Mouse (Mus musculus): ENCODE data around the gene Igf1r. TPM values are rescaled to one million over a fixed set of nuclear protein-coding genes. Genes with fewer than 3 reads are reported as not detected.

The Igf1r gene
- polyA plus RNA-seq, 1 experiment, result 2.6 TPM

GRCm38 (mm10) chr7:68264531-68264930, 311.9 kb downstream of the Igf1r start:
- 9% methylated on average over 14 of the region's 14 CpGs for WGBS
- Histone ChIP-seq H3K4me1 (ENCODE audit: control insufficient read depth, insufficient read depth, insufficient read length, low read length) (no peaks in the 10 kb centered on the region; the same call in 1 of the 2 replicates), H3K4me3 (ENCODE audit: low read depth, low read length) (no peak overlapping the region), H3K27me3 (ENCODE audit: control insufficient read depth, insufficient read depth, low read length) (no peaks in the 10 kb centered on the region), H3K27ac (ENCODE audit: insufficient read depth, low read depth, low read length) (no peak overlapping the region), H3K36me3 (ENCODE audit: control insufficient read depth, insufficient read depth, low read length) (no peaks in the 10 kb centered on the region)
- TF ChIP-seq CTCF (IDR thresholded peaks at IDR 0.05; ENCODE audit: extremely low read depth, insufficient read length, insufficient replicate concordance, low read depth, low read length) (no peak), POLR2A (IDR thresholded peaks at IDR 0.05; ENCODE audit: low read depth, low read length) (no peak)

GRCm38 (mm10) chr7:68265391-68265790, 312.8 kb downstream of the Igf1r start:
- Histone ChIP-seq H3K27ac (ENCODE audit: insufficient read depth, low read depth, low read length) (no peak overlapping the region), H3K36me3 (ENCODE audit: control insufficient read depth, insufficient read depth, low read length) (no peaks in the 10 kb centered on the region), H3K4me3 (ENCODE audit: low read depth, low read length) (no peak overlapping the region), H3K27me3 (ENCODE audit: control insufficient read depth, insufficient read depth, low read length) (no peaks in the 10 kb centered on the region), H3K4me1 (ENCODE audit: control insufficient read depth, insufficient read depth, insufficient read length, low read length) (no peaks in the 10 kb centered on the region; the same call in 1 of the 2 replicates)
- TF ChIP-seq CTCF (IDR thresholded peaks at IDR 0.05; ENCODE audit: extremely low read depth, insufficient read length, insufficient replicate concordance, low read depth, low read length) (no peak), POLR2A (IDR thresholded peaks at IDR 0.05; ENCODE audit: low read depth, low read length) (no peak)
- WGBS, result 42% methylated on average over 7 of the region's 7 CpGs

- 27% methylated on average over 6 of the region's 6 CpGs for WGBS
Measured at GRCm38 (mm10) chr7:68266691-68267090, 314.1 kb downstream of the Igf1r start.

GRCm38 (mm10) chr7:68270551-68270950, 317.9 kb downstream of the Igf1r start:
- peaks cover 3% of the 10 kb centered on the region; the same call in 1 of the 2 replicates for H3K4me1 ChIP-seq (ENCODE audit: control insufficient read depth, insufficient read depth, insufficient read length, low read length)
- H3K27me3 ChIP-seq (ENCODE audit: control insufficient read depth, insufficient read depth, low read length), result no peaks in the 10 kb centered on the region
- no peak overlapping the region for H3K4me3 ChIP-seq (ENCODE audit: low read depth, low read length)
- H3K27ac ChIP-seq (ENCODE audit: insufficient read depth, low read depth, low read length), result no peak overlapping the region
- no peaks in the 10 kb centered on the region for H3K36me3 ChIP-seq (ENCODE audit: control insufficient read depth, insufficient read depth, low read length)
- 42% methylated on average over 4 of the region's 4 CpGs for WGBS
- TF ChIP-seq POLR2A (IDR thresholded peaks at IDR 0.05; ENCODE audit: low read depth, low read length) (no peak), CTCF (IDR thresholded peaks at IDR 0.05; ENCODE audit: extremely low read depth, insufficient read length, insufficient replicate concordance, low read depth, low read length) (no peak)

More at GRCm38 (mm10) chr7:68266691-68267090, 314.1 kb downstream of the Igf1r start:
- no peaks in the 10 kb centered on the region for H3K27me3 ChIP-seq (ENCODE audit: control insufficient read depth, insufficient read depth, low read length)
- no peaks in the 10 kb centered on the region; the same call in 1 of the 2 replicates for H3K4me1 ChIP-seq (ENCODE audit: control insufficient read depth, insufficient read depth, insufficient read length, low read length)
- H3K4me3 ChIP-seq (ENCODE audit: low read depth, low read length), result no peak overlapping the region
- H3K27ac ChIP-seq (ENCODE audit: insufficient read depth, low read depth, low read length), result no peak overlapping the region
- TF ChIP-seq POLR2A (IDR thresholded peaks at IDR 0.05; ENCODE audit: low read depth, low read length) (no peak), CTCF (IDR thresholded peaks at IDR 0.05; ENCODE audit: extremely low read depth, insufficient read length, insufficient replicate concordance, low read depth, low read length) (no peak)
- no peaks in the 10 kb centered on the region for H3K36me3 ChIP-seq (ENCODE audit: control insufficient read depth, insufficient read depth, low read length)

GRCm38 (mm10) chr7:68271816-68272215, 319.2 kb downstream of the Igf1r start:
- no peaks in the 10 kb centered on the region for H3K36me3 ChIP-seq (ENCODE audit: control insufficient read depth, insufficient read depth, low read length)
- peaks cover 7% of the 10 kb centered on the region; the same call in 1 of the 2 replicates for H3K4me1 ChIP-seq (ENCODE audit: control insufficient read depth, insufficient read depth, insufficient read length, low read length)
- H3K27ac ChIP-seq (ENCODE audit: insufficient read depth, low read depth, low read length), result no peak overlapping the region
- no peak for TF ChIP-seq POLR2A (IDR thresholded peaks at IDR 0.05; ENCODE audit: low read depth, low read length)
- no peak for TF ChIP-seq CTCF (IDR thresholded peaks at IDR 0.05; ENCODE audit: extremely low read depth, insufficient read length, insufficient replicate concordance, low read depth, low read length)
- H3K27me3 ChIP-seq (ENCODE audit: control insufficient read depth, insufficient read depth, low read length), result no peaks in the 10 kb centered on the region
- 94% methylated on average over 6 of the region's 6 CpGs for WGBS
- H3K4me3 ChIP-seq (ENCODE audit: low read depth, low read length), result no peak overlapping the region

GRCm38 (mm10) chr7:68272607-68273006, 320.0 kb downstream of the Igf1r start:
- no peak overlapping the region for H3K4me3 ChIP-seq (ENCODE audit: low read depth, low read length)
- no peaks in the 10 kb centered on the region for H3K36me3 ChIP-seq (ENCODE audit: control insufficient read depth, insufficient read depth, low read length)
- peak overlapping the region; percentile 77 for H3K27ac ChIP-seq (ENCODE audit: insufficient read depth, low read depth, low read length)
- TF ChIP-seq POLR2A (IDR thresholded peaks at IDR 0.05; ENCODE audit: low read depth, low read length), result no peak
- no peak for TF ChIP-seq CTCF (IDR thresholded peaks at IDR 0.05; ENCODE audit: extremely low read depth, insufficient read length, insufficient replicate concordance, low read depth, low read length)
- 81% methylated on average over 10 of the region's 10 CpGs for WGBS
- H3K27me3 ChIP-seq (ENCODE audit: control insufficient read depth, insufficient read depth, low read length), result no peaks in the 10 kb centered on the region
- H3K4me1 ChIP-seq (ENCODE audit: control insufficient read depth, insufficient read depth, insufficient read length, low read length), result peaks cover 7% of the 10 kb centered on the region; the same call in 1 of the 2 replicates

GRCm38 (mm10) chr7:68273515-68273914, 320.9 kb downstream of the Igf1r start, which contains the start of gene Fam169b:
Gene Fam169b, plus strand, starts transcription at chr7:68273839.
- Histone ChIP-seq H3K4me1 (ENCODE audit: control insufficient read depth, insufficient read depth, insufficient read length, low read length) (peaks cover 7% of the 10 kb centered on the region; the same call in 1 of the 2 replicates), H3K36me3 (ENCODE audit: control insufficient read depth, insufficient read depth, low read length) (no peaks in the 10 kb centered on the region), H3K4me3 (ENCODE audit: low read depth, low read length) (peak within 1 kb of the TSS; percentile 16; the same call in 1 of the 2 replicates), H3K27ac (ENCODE audit: insufficient read depth, low read depth, low read length) (peak within 1 kb of the TSS; percentile 77), H3K27me3 (ENCODE audit: control insufficient read depth, insufficient read depth, low read length) (no peaks in the 10 kb centered on the region)
- TF ChIP-seq POLR2A (IDR thresholded peaks at IDR 0.05; ENCODE audit: low read depth, low read length), result no peak
- TF ChIP-seq CTCF (IDR thresholded peaks at IDR 0.05; ENCODE audit: extremely low read depth, insufficient read length, insufficient replicate concordance, low read depth, low read length), result no peak

Data from small intestine, adult 2 months (tissue).